Mouse (Mus musculus): Measurements from ENCODE around the gene Lmx1a.

The Lmx1a gene

GRCm38 (mm10) chr1:167689232-167689261 is at the start of gene Lmx1a:
TSS of gene Lmx1a (plus strand) at chr1:167689237.
- no peak for DNase-seq

GRCm38 (mm10) chr1:167644866-167645537 is 44.0 kb upstream of the Lmx1a start:
- peak; percentile 91 for DNase-seq

- no peak for DNase-seq
Observed at GRCm38 (mm10) chr1:167648670-167649069, 40.4 kb upstream of the Lmx1a start.

- no peak for DNase-seq
Observed at GRCm38 (mm10) chr1:167649122-167649633, 39.9 kb upstream of the Lmx1a start.

- DNase-seq, result no peak
Observed at GRCm38 (mm10) chr1:167652336-167652735, 36.7 kb upstream of the Lmx1a start.

GRCm38 (mm10) chr1:167659065-167659464 is 30.0 kb upstream of the Lmx1a start:
- no peak for DNase-seq

GRCm38 (mm10) chr1:167660521-167661101 is 28.4 kb upstream of the Lmx1a start:
- peak; percentile 38 for DNase-seq

- no peak for DNase-seq
Observed at GRCm38 (mm10) chr1:167661123-167661522, 27.9 kb upstream of the Lmx1a start.

- DNase-seq, result no peak
Observed at GRCm38 (mm10) chr1:167663136-167663535, 25.9 kb upstream of the Lmx1a start.

GRCm38 (mm10) chr1:167669796-167670195 is 19.2 kb upstream of the Lmx1a start:
- peak; percentile 50 for DNase-seq

GRCm38 (mm10) chr1:167672433-167672987 is 16.5 kb upstream of the Lmx1a start:
- DNase-seq, result no peak

GRCm38 (mm10) chr1:167679061-167679460 is 10.0 kb upstream of the Lmx1a start:
- no peak for DNase-seq

GRCm38 (mm10) chr1:167688001-167688346 is 1.1 kb upstream of the Lmx1a start:
- DNase-seq, result no peak

GRCm38 (mm10) chr1:167688347-167689231 is 448 bp upstream of the Lmx1a start:
- no peak for DNase-seq

GRCm38 (mm10) chr1:167689262-167690137 is 463 bp downstream of the Lmx1a start:
- no peak for DNase-seq

- no peak for DNase-seq
Observed at GRCm38 (mm10) chr1:167690138-167690710, 1.2 kb downstream of the Lmx1a start.

GRCm38 (mm10) chr1:167690716-167691550 is 1.9 kb downstream of the Lmx1a start:
- no peak for DNase-seq

- DNase-seq, result no peak
Observed at GRCm38 (mm10) chr1:167691911-167692682, 3.1 kb downstream of the Lmx1a start.

GRCm38 (mm10) chr1:167692683-167693045 is 3.6 kb downstream of the Lmx1a start:
- no peak for DNase-seq

GRCm38 (mm10) chr1:167693499-167694240 is 4.6 kb downstream of the Lmx1a start:
- DNase-seq, result no peak
